ENCODE assay signal across 26 mouse cellular contexts in genomic region chr19:36116185-36116584, GRCm38 (mm10). TPM values are rescaled to one million over a fixed set of nuclear protein-coding genes. Genes with fewer than 3 reads are reported as not detected.
DNase-seq lines count a peak whose midpoint lies in the region; ATAC-seq lines count a peak whose summit lies in the region.
"Had no signal": no experiment of that assay in that cellular context is flagged by ENCODE, and none has a peak within 500 bp of the region (broad histone marks: within the 10 kb centered on the region; RNA-seq: fewer than 3 reads in every experiment).

No protein-coding gene starts in this region.

- H3K9me3 ChIP-seq in embryonic facial prominence, embryonic 12.5 days = no peaks in the 10 kb centered on the region
- no peaks in the 10 kb centered on the region for H3K9me3 ChIP-seq in embryonic facial prominence, embryonic 10.5 days
- no peaks in the 10 kb centered on the region for H3K9me3 ChIP-seq in kidney, embryonic 15.5 days (replicated peaks)
- H3K9me3 ChIP-seq in heart, embryonic 15.5 days (replicated peaks) = no peaks in the 10 kb centered on the region
- H3K9me3 ChIP-seq in hindbrain, embryonic 10.5 days = no peaks in the 10 kb centered on the region
- H3K9me3 ChIP-seq: G1E; hindbrain, embryonic 15.5 days; intestine, embryonic 15.5 days; midbrain, embryonic 13.5 days; neural tube, embryonic 13.5 days had no signal

- no peak for ATAC-seq in embryonic facial prominence, embryonic 12.5 days (ENCODE audit: insufficient number of reproducible peaks, insufficient read depth, low FRiP score, low TSS enrichment)
- no peak for ATAC-seq in kidney, embryonic 15.5 days (replicated peaks; ENCODE audit: low FRiP score)
- ATAC-seq in heart, embryonic 15.5 days (replicated peaks; ENCODE audit: insufficient number of reproducible peaks, insufficient read depth, low FRiP score, low read depth) = no peak
- ATAC-seq: forebrain, embryonic 14.5 days; intestine, embryonic 15.5 days; midbrain, embryonic 13.5 days had no signal

- H3K4me2 ChIP-seq in embryonic facial prominence, embryonic 12.5 days (replicated peaks) = 0 out of 2 replicates have a peak overlapping the region, but pooled peaks have one; percentile 7
- peak overlapping the region; percentile 38 for H3K4me2 ChIP-seq in kidney, embryonic 15.5 days
- H3K4me2 ChIP-seq in heart, embryonic 15.5 days = peak overlapping the region; percentile 58
- H3K4me2 ChIP-seq: hindbrain, embryonic 15.5 days; intestine, embryonic 15.5 days; liver, embryonic 11.5 days; midbrain, embryonic 13.5 days; neural tube, embryonic 13.5 days had no signal

- H3K4me1 ChIP-seq in embryonic facial prominence, embryonic 12.5 days = no peaks in the 10 kb centered on the region; the same call in 1 of the 2 replicates
- H3K4me1 ChIP-seq in embryonic facial prominence, embryonic 10.5 days = peaks cover under 1% of the 10 kb centered on the region; the same call in 1 of the 2 replicates
- H3K4me1 ChIP-seq in kidney, embryonic 15.5 days = 0 out of 2 replicates have a peak, but pooled peaks cover 6% of the 10 kb centered on the region
- H3K4me1 ChIP-seq in heart, embryonic 15.5 days (replicated peaks) = peaks cover 10% of the 10 kb centered on the region
- H3K4me1 ChIP-seq in hindbrain, embryonic 10.5 days (replicated peaks) = peaks cover 11% of the 10 kb centered on the region
- H3K4me1 ChIP-seq: intestine, embryonic 15.5 days; midbrain, embryonic 13.5 days had no signal

- H3K36me3 ChIP-seq in embryonic facial prominence, embryonic 12.5 days = no peaks in the 10 kb centered on the region
- H3K36me3 ChIP-seq in embryonic facial prominence, embryonic 10.5 days (replicated peaks) = no peaks in the 10 kb centered on the region
- H3K36me3 ChIP-seq in kidney, embryonic 15.5 days = no peaks in the 10 kb centered on the region
- H3K36me3 ChIP-seq in heart, embryonic 15.5 days = no peaks in the 10 kb centered on the region
- no peaks in the 10 kb centered on the region for H3K36me3 ChIP-seq in hindbrain, embryonic 10.5 days
- H3K36me3 ChIP-seq: G1E; hindbrain, embryonic 15.5 days; intestine, embryonic 15.5 days; midbrain, embryonic 13.5 days; neural tube, embryonic 13.5 days had no signal

- no peak overlapping the region for H3K27ac ChIP-seq in embryonic facial prominence, embryonic 12.5 days
- no peak overlapping the region for H3K27ac ChIP-seq in embryonic facial prominence, embryonic 10.5 days (replicated peaks)
- no peak overlapping the region for H3K27ac ChIP-seq in kidney, embryonic 15.5 days
- peak overlapping the region; percentile 93 for H3K27ac ChIP-seq in heart, embryonic 15.5 days
- no peak overlapping the region for H3K27ac ChIP-seq in hindbrain, embryonic 10.5 days
- H3K27ac ChIP-seq: hindbrain, embryonic 15.5 days; intestine, embryonic 15.5 days; midbrain, embryonic 13.5 days; neural tube, embryonic 13.5 days had no signal

- no peaks in the 10 kb centered on the region for H3K27me3 ChIP-seq in embryonic facial prominence, embryonic 12.5 days
- 0 out of 2 replicates have a peak, but pooled peaks cover 4% of the 10 kb centered on the region for H3K27me3 ChIP-seq in embryonic facial prominence, embryonic 10.5 days (replicated peaks; ENCODE audit: low read depth, poor library complexity, severe bottlenecking)
- H3K27me3 ChIP-seq in kidney, embryonic 15.5 days = peaks cover 20% of the 10 kb centered on the region; the same call in 1 of the 2 replicates
- H3K27me3 ChIP-seq in heart, embryonic 15.5 days = no peaks in the 10 kb centered on the region
- H3K27me3 ChIP-seq in hindbrain, embryonic 10.5 days (ENCODE audit: insufficient read depth, poor library complexity, severe bottlenecking) = 0 out of 2 replicates have a peak, but pooled peaks cover 9% of the 10 kb centered on the region
- H3K27me3 ChIP-seq: hindbrain, embryonic 15.5 days; intestine, embryonic 15.5 days; midbrain, embryonic 13.5 days; neural tube, embryonic 13.5 days had no signal

- 66% methylated on average over 4 of the region's 4 CpGs for WGBS in embryonic facial prominence, embryonic 12.5 days
- 86% methylated on average over 4 of the region's 4 CpGs for WGBS in embryonic facial prominence, embryonic 10.5 days
- WGBS in kidney, embryonic 15.5 days = 66% methylated on average over 4 of the region's 4 CpGs
- 19% methylated on average over 4 of the region's 4 CpGs for WGBS in heart, embryonic 15.5 days
- WGBS in hindbrain, embryonic 10.5 days = 81% methylated on average over 4 of the region's 4 CpGs

- no peak overlapping the region for H3K9ac ChIP-seq in embryonic facial prominence, embryonic 12.5 days
- no peak overlapping the region for H3K9ac ChIP-seq in kidney, embryonic 15.5 days
- peak overlapping the region; percentile 42 for H3K9ac ChIP-seq in heart, embryonic 15.5 days
- H3K9ac ChIP-seq: hindbrain, embryonic 15.5 days; intestine, embryonic 15.5 days; midbrain, embryonic 13.5 days; neural tube, embryonic 13.5 days had no signal

- DNase-seq in embryonic facial prominence, embryonic 10.5 days (ENCODE audit: low spot score) = no peak
- DNase-seq in kidney, adult 11 months = no peak
- peak; percentile 98 for DNase-seq in 3T3-L1 (ENCODE audit: low read depth, low spot score)
- DNase-seq in right cerebral cortex, adult 18-20 months = no peak
- no peak for DNase-seq in hindbrain, embryonic 10.5 days (ENCODE audit: low spot score)
- DNase-seq: adrenal gland, postnatal 25 days; cerebellum, adult 11-12 months; cerebellum, postnatal 14 days; embryo, embryonic 11 days; gastrocnemius, postnatal 10 days; kidney, postnatal 14 days; layer of hippocampus, adult 9-11 months; lung, adult 2 months; thymus, adult 18-20 months had no signal

- no peak overlapping the region for H3K4me3 ChIP-seq in embryonic facial prominence, embryonic 12.5 days
- no peak overlapping the region for H3K4me3 ChIP-seq in embryonic facial prominence, embryonic 10.5 days
- no peak overlapping the region for H3K4me3 ChIP-seq in kidney, embryonic 15.5 days (replicated peaks)
- H3K4me3 ChIP-seq in heart, embryonic 15.5 days = peak overlapping the region; percentile 44
- no peak overlapping the region for H3K4me3 ChIP-seq in hindbrain, embryonic 10.5 days
- H3K4me3 ChIP-seq: erythroblast, embryonic 14.5 days; hindbrain, embryonic 15.5 days; intestine, embryonic 15.5 days; midbrain, embryonic 13.5 days; neural tube, embryonic 13.5 days had no signal

RNA-seq across cellular contexts. Expression of gene Ankrd1, which starts 3.7 kb away (rescaled TPM):
- polyA plus RNA-seq in embryonic facial prominence, embryonic 12.5 days (2016; fragmentation: Nextera tagmentation; extraction: Ambion mirVana) = 0.40 and 0.45 TPM in 2 replicates
- polyA plus RNA-seq in embryonic facial prominence, embryonic 10.5 days (2016; fragmentation: Nextera tagmentation; extraction: Ambion mirVana) = 0.31 and 1.4 TPM in 2 replicates
- polyA plus RNA-seq in kidney, embryonic 15.5 days (2015; fragmentation: Nextera tagmentation; extraction: Ambion mirVana) = 0.51 and 0.71 TPM in 2 replicates
- 354 and 528 TPM in 2 replicates for polyA plus RNA-seq in heart, embryonic 15.5 days (2015; fragmentation: Nextera tagmentation; extraction: Ambion mirVana)
- 0.51 TPM in 1 of 2 replicates, not detected in the other for polyA plus RNA-seq in hindbrain, embryonic 10.5 days (2016; fragmentation: Nextera tagmentation; extraction: Ambion mirVana)
- polyA plus RNA-seq: erythroblast, embryonic 14.5 days; forebrain, embryonic 14.5 days; G1E; hindbrain, embryonic 15.5 days; midbrain, embryonic 13.5 days had no signal

RNA-seq across cellular contexts. Expression of gene Rpp30, which starts 32.7 kb away (rescaled TPM):
- polyA plus RNA-seq in embryonic facial prominence, embryonic 12.5 days (2016; fragmentation: Nextera tagmentation; extraction: Ambion mirVana) = 79.2 and 86.5 TPM in 2 replicates
- polyA plus RNA-seq in embryonic facial prominence, embryonic 10.5 days (2016; fragmentation: Nextera tagmentation; extraction: Ambion mirVana) = 106 and 113 TPM in 2 replicates
- 75.5 and 86.4 TPM in 2 replicates for polyA plus RNA-seq in kidney, embryonic 15.5 days (2015; fragmentation: Nextera tagmentation; extraction: Ambion mirVana)
- polyA plus RNA-seq in heart, embryonic 15.5 days (2015; fragmentation: Nextera tagmentation; extraction: Ambion mirVana) = 44.2 and 45.3 TPM in 2 replicates
- 113 and 121 TPM in 2 replicates for polyA plus RNA-seq in hindbrain, embryonic 10.5 days (2016; fragmentation: Nextera tagmentation; extraction: Ambion mirVana)

RNA-seq across cellular contexts. Expression of gene Htr7, which starts 58.9 kb away (rescaled TPM):
- 1.1 TPM in 2 replicates for polyA plus RNA-seq in embryonic facial prominence, embryonic 12.5 days (2016; fragmentation: Nextera tagmentation; extraction: Ambion mirVana)
- 0.39 and 0.42 TPM in 2 replicates for polyA plus RNA-seq in embryonic facial prominence, embryonic 10.5 days (2016; fragmentation: Nextera tagmentation; extraction: Ambion mirVana)
- polyA plus RNA-seq in kidney, embryonic 15.5 days (2015; fragmentation: Nextera tagmentation; extraction: Ambion mirVana) = 0.09 and 0.13 TPM in 2 replicates
- 0.06 and 0.47 TPM in 2 replicates for polyA plus RNA-seq in heart, embryonic 15.5 days (2015; fragmentation: Nextera tagmentation; extraction: Ambion mirVana)
- polyA plus RNA-seq in hindbrain, embryonic 10.5 days (2016; fragmentation: Nextera tagmentation; extraction: Ambion mirVana) = 0.81 and 0.86 TPM in 2 replicates
- polyA plus RNA-seq: erythroblast, embryonic 14.5 days; G1E; limb, embryonic 11.5 days; liver, embryonic 11.5 days had no signal

Comparison
In these comparisons a context has a peak if more than half of its experiments do, and no peak if none do; other contexts are left out.
1. H3K4me2 ChIP-seq: peak in every context shown above with its lines; median percentile 58 in heart, embryonic 15.5 days; 38 in kidney, embryonic 15.5 days; 7 in embryonic facial prominence, embryonic 12.5 days.
2. RNA of gene Ankrd1, which starts 3.7 kb away (polyA plus RNA-seq): 354 to 528 TPM in heart, embryonic 15.5 days; 0.51 to 0.71 TPM in kidney, embryonic 15.5 days, 0.40 to 0.45 TPM in embryonic facial prominence, embryonic 12.5 days, 0.31 to 1.4 TPM in embryonic facial prominence, embryonic 10.5 days and 0.51 TPM in hindbrain, embryonic 10.5 days; every median in the first group is over 100 times any median in the second.